Mouse (Mus musculus) forebrain, embryonic 13.5 days (tissue): ENCODE data around the gene St6galnac3. TPM values are rescaled to one million over a fixed set of nuclear protein-coding genes. Genes with fewer than 3 reads are reported as not detected.

Source experiments
- ATAC-seq: fragments of 200-750 bp; cut with Nextera tagmentation; 2 replicates; pipeline ENCODE4 v1.8.0; 2017
- H3K27ac ChIP-seq: fragments of 300-500 bp; sonication (generic); 2 replicates; pipeline ENCODE4 v1.5.1; 2015; ENCODE audit warnings: inconsistent platforms, mild to moderate bottlenecking, moderate library complexity
- H3K27me3 ChIP-seq: fragments of 300-500 bp; sonication (generic); 2 replicates; pipeline ENCODE4 v1.6.1; 2015; ENCODE audit warnings: mild to moderate bottlenecking, inconsistent platforms
- H3K36me3 ChIP-seq: fragments of 300-500 bp; sonication (generic); 2 replicates; pipeline ENCODE4 v1.6.1; 2015; ENCODE audit warnings: mild to moderate bottlenecking, inconsistent platforms; ENCODE audit not compliant: poor library complexity, severe bottlenecking
- H3K4me1 ChIP-seq: fragments of 300-500 bp; sonication (generic); 2 replicates; pipeline ENCODE4 v1.6.1; 2015; ENCODE audit warnings: inconsistent platforms
- H3K4me2 ChIP-seq: fragments of 300-500 bp; sonication (generic); 2 replicates; pipeline ENCODE4 v1.6.1; 2015; ENCODE audit warnings: inconsistent platforms, mild to moderate bottlenecking, moderate library complexity
- H3K4me3 ChIP-seq: fragments of 300-500 bp; sonication (generic); 2 replicates; pipeline ENCODE4 v1.5.1; 2015; ENCODE audit warnings: mild to moderate bottlenecking, inconsistent platforms
- H3K9ac ChIP-seq: fragments of 300-500 bp; sonication (generic); 2 replicates; pipeline ENCODE4 v1.6.1; 2015; ENCODE audit warnings: mild to moderate bottlenecking, inconsistent platforms
- H3K9me3 ChIP-seq: fragments of 300-500 bp; sonication (generic); replicated peaks from 2 replicates; pipeline ENCODE4 v1.6.1; 2016; ENCODE audit warnings: inconsistent platforms
- WGBS: fragments of 180-500 bp; shearing (Covaris S2); methylation state at CpG from one replicate; pipeline ENCODE4 v1.1.7; 2015; 5-methylcytosine and 5-hydroxymethylcytosine counted together
- microRNA-seq: library from miRNA; unstranded; fragments of <30 nt; microRNA quantifications from one replicate; pipeline ENCODE4, GENCODE M21; 2016
- polyA plus RNA-seq: library from polyadenylated mRNA; unstranded; fragments of >200 nt; fragmentation: Nextera tagmentation; extraction: Ambion mirVana; gene quantifications from 2 replicates; pipeline ENCODE4 v1.2.1, GENCODE M21; 2015

St6galnac3 gene
- polyA plus RNA-seq, 1 experiment from 2014 or later = 20.7 TPM

GRCm38 (mm10) chr3:153161676-153162075 lies 563.3 kb downstream of the St6galnac3 start:
- WGBS = 74% methylated on average over 9 of the region's 9 CpGs
- no peak for ATAC-seq
- H3K36me3 ChIP-seq = no peaks in the 10 kb centered on the region

GRCm38 (mm10) chr3:153160683-153161082 lies 564.3 kb downstream of the St6galnac3 start:
- Histone ChIP-seq H3K4me3 (no peak overlapping the region), H3K4me1 (no peaks in the 10 kb centered on the region), H3K9ac (no peak overlapping the region), H3K9me3 (no peaks in the 10 kb centered on the region), H3K27me3 (no peaks in the 10 kb centered on the region), H3K36me3 (no peaks in the 10 kb centered on the region), H3K27ac (no peak overlapping the region), H3K4me2 (no peak overlapping the region)
- 88% methylated on average over 5 of the region's 5 CpGs for WGBS
- ATAC-seq = no peak

More at GRCm38 (mm10) chr3:153161676-153162075, 563.3 kb downstream of the St6galnac3 start:
- Histone ChIP-seq H3K4me3 (no peak overlapping the region), H3K4me1 (no peaks in the 10 kb centered on the region), H3K27ac (no peak overlapping the region), H3K27me3 (no peaks in the 10 kb centered on the region), H3K9me3 (no peaks in the 10 kb centered on the region), H3K9ac (no peak overlapping the region), H3K4me2 (no peak overlapping the region)

- peaks cover 5% of the 10 kb centered on the region; the same call in 1 of the 2 replicates for H3K4me1 ChIP-seq
- H3K27ac ChIP-seq = no peak overlapping the region
- 0% methylated on average over 2 of the region's 2 CpGs for WGBS
- no peak for ATAC-seq
- no peaks in the 10 kb centered on the region for H3K36me3 ChIP-seq
- H3K27me3 ChIP-seq = no peaks in the 10 kb centered on the region
- no peak overlapping the region for H3K4me3 ChIP-seq
- H3K4me2 ChIP-seq = no peak overlapping the region
- no peaks in the 10 kb centered on the region for H3K9me3 ChIP-seq
- no peak overlapping the region for H3K9ac ChIP-seq
Measured at GRCm38 (mm10) chr3:153148887-153149286, 576.1 kb downstream of the St6galnac3 start.

Small RNA genes lying within 50 kb of the gene (microRNA-seq; reads per million reads assigned to microRNA genes)
- not detected for gene Gm27405

Other genes starting within 250 kb of the St6galnac3 start
- not detected in 2 replicates for gene Asb17, start 119.0 kb upstream of the St6galnac3 start, polyA plus RNA-seq
- 0.13 and 0.14 TPM in 2 replicates for gene Msh4, start 181.0 kb upstream of the St6galnac3 start, polyA plus RNA-seq
- 47.0 and 48.6 TPM in 2 replicates for gene Rabggtb, start 187.8 kb upstream of the St6galnac3 start, polyA plus RNA-seq
- gene Acadm, start 219.5 kb upstream of the St6galnac3 start, polyA plus RNA-seq = 37.1 and 37.9 TPM in 2 replicates
- 6.1 and 6.5 TPM in 2 replicates for gene Slc44a5, start 248.3 kb upstream of the St6galnac3 start, polyA plus RNA-seq